ENCODE assay signal across 20 mouse cellular contexts in the genomic region with DNA sequence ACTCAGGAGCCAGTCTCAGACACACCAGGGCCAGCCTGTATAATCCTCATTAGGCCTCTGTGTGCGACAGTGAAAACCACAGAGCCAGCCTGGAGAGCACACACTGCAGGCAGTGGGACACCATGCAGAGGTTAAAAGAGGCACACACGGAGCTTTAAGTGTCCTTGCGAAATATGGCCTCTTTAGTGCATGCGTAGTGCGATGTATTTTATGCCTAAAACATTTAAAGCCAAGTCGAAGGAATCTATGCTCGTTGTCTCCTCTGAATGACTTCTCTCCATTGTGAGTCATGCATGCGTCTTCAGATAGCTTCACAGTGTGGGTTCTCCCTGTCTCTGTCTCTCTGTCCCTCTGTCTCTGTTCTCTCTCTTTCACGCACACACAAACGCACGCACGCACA.
DNase-seq lines count a peak whose midpoint lies in the region; ATAC-seq lines count a peak whose summit lies in the region.
"Had no signal": no experiment of that assay in that cellular context is flagged by ENCODE, and none has a peak within 500 bp of the region (broad histone marks: within the 10 kb centered on the region; RNA-seq: fewer than 3 reads in every experiment).

No protein-coding gene starts in this region.

- no peak overlapping the region for H3K4me3 ChIP-seq in heart, embryonic 12.5 days
- no peak overlapping the region for H3K4me3 ChIP-seq in midbrain, embryonic 10.5 days
- no peak overlapping the region for H3K4me3 ChIP-seq in midbrain, embryonic 11.5 days (ENCODE audit: low read depth, low read length)
- H3K4me3 ChIP-seq in embryonic facial prominence, embryonic 14.5 days (ENCODE audit: low read depth, low read length) = no peak overlapping the region
- H3K4me3 ChIP-seq: limb, embryonic 13.5 days; neural tube, embryonic 15.5 days had no signal

- no peaks in the 10 kb centered on the region for H3K9me3 ChIP-seq in heart, embryonic 12.5 days (replicated peaks)
- no peaks in the 10 kb centered on the region for H3K9me3 ChIP-seq in midbrain, embryonic 10.5 days (replicated peaks)
- H3K9me3 ChIP-seq in midbrain, embryonic 11.5 days (ENCODE audit: control insufficient read depth, low read length) = no peaks in the 10 kb centered on the region
- H3K9me3 ChIP-seq in embryonic facial prominence, embryonic 14.5 days (ENCODE audit: control insufficient read depth, low read length) = no peaks in the 10 kb centered on the region
- H3K9me3 ChIP-seq: limb, embryonic 13.5 days; neural tube, embryonic 15.5 days had no signal

- peaks cover 71% of the 10 kb centered on the region for H3K4me1 ChIP-seq in heart, embryonic 12.5 days (replicated peaks)
- peaks cover 70% of the 10 kb centered on the region for H3K4me1 ChIP-seq in midbrain, embryonic 10.5 days
- peaks cover 20% of the 10 kb centered on the region for H3K4me1 ChIP-seq in midbrain, embryonic 11.5 days (ENCODE audit: control insufficient read depth, insufficient read depth, low read length)
- peaks cover 55% of the 10 kb centered on the region for H3K4me1 ChIP-seq in embryonic facial prominence, embryonic 14.5 days (ENCODE audit: control insufficient read depth, insufficient read depth, low read length)

- intact Hi-C loops in left cerebral cortex, postnatal 14 days (cut with DNase I) = no loop called here

- H3K4me2 ChIP-seq in heart, embryonic 12.5 days = no peak overlapping the region
- H3K4me2 ChIP-seq in midbrain, embryonic 11.5 days = no peak overlapping the region
- no peak overlapping the region for H3K4me2 ChIP-seq in embryonic facial prominence, embryonic 14.5 days (ENCODE audit: low read depth, low read length)
- H3K4me2 ChIP-seq: limb, embryonic 13.5 days; neural tube, embryonic 15.5 days had no signal

- peak overlapping the region; percentile 17 for H3K27ac ChIP-seq in heart, embryonic 12.5 days (ENCODE audit: poor library complexity, severe bottlenecking)
- H3K27ac ChIP-seq in midbrain, embryonic 10.5 days (replicated peaks) = peak overlapping the region; percentile 38; the same call in 1 of the 2 replicates
- H3K27ac ChIP-seq in midbrain, embryonic 11.5 days (ENCODE audit: low read depth, low read length) = no peak overlapping the region
- peak overlapping the region; percentile 11; the same call in 1 of the 2 replicates for H3K27ac ChIP-seq in embryonic facial prominence, embryonic 14.5 days (replicated peaks; ENCODE audit: low read depth, low read length)
- H3K27ac ChIP-seq: limb, embryonic 13.5 days; neural tube, embryonic 15.5 days had no signal

- H3K36me3 ChIP-seq in heart, embryonic 12.5 days = no peaks in the 10 kb centered on the region
- H3K36me3 ChIP-seq in midbrain, embryonic 10.5 days = no peaks in the 10 kb centered on the region
- no peaks in the 10 kb centered on the region for H3K36me3 ChIP-seq in midbrain, embryonic 11.5 days (ENCODE audit: control insufficient read depth, insufficient read depth, low read length)
- H3K36me3 ChIP-seq in embryonic facial prominence, embryonic 14.5 days (ENCODE audit: control insufficient read depth, insufficient read depth, low read length) = no peaks in the 10 kb centered on the region
- H3K36me3 ChIP-seq: limb, embryonic 13.5 days; neural tube, embryonic 15.5 days had no signal

- ATAC-seq in heart, embryonic 12.5 days (ENCODE audit: insufficient number of reproducible peaks, low FRiP score) = no peak
- ATAC-seq in midbrain, embryonic 11.5 days (ENCODE audit: low FRiP score) = no peak
- ATAC-seq in embryonic facial prominence, embryonic 14.5 days (ENCODE audit: low read depth) = no peak
- ATAC-seq: activated CD4-positive, CD25-positive, alpha-beta regulatory T cell, adult 4 months; forebrain, postnatal 0 days; Patski had no signal

- DNase-seq in heart, adult 11 months = no peak
- DNase-seq in midbrain, embryonic 10.5 days (ENCODE audit: low spot score) = no peak
- no peak for DNase-seq in midbrain, embryonic 11.5 days (ENCODE audit: low spot score, missing footprints)
- no peak for DNase-seq in embryonic facial prominence, embryonic 14.5 days (ENCODE audit: low spot score)
- no peak for DNase-seq in cerebellum, postnatal 14 days
- no peak for DNase-seq in left cerebral cortex, postnatal 14 days (ENCODE audit: low spot score in 2 of 2)
- DNase-seq: adrenal gland, postnatal 14 days; B cell, adult 2 months; cerebellum, adult 9-10 months; forebrain, postnatal 0 days; kidney, adult 18-20 months; kidney, postnatal 14 days; lung, postnatal 36 days; right cerebral cortex, postnatal 25 days; thymus, postnatal 36 days had no signal

- no peaks in the 10 kb centered on the region for H3K27me3 ChIP-seq in heart, embryonic 12.5 days (replicated peaks)
- H3K27me3 ChIP-seq in midbrain, embryonic 10.5 days (ENCODE audit: low read depth, poor library complexity, severe bottlenecking) = peaks cover 48% of the 10 kb centered on the region
- H3K27me3 ChIP-seq in midbrain, embryonic 11.5 days (ENCODE audit: control insufficient read depth, insufficient read depth, low read length) = peaks cover 2% of the 10 kb centered on the region; the same call in 1 of the 2 replicates
- H3K27me3 ChIP-seq in embryonic facial prominence, embryonic 14.5 days (replicated peaks; ENCODE audit: control insufficient read depth, insufficient read depth, low read length) = no peaks in the 10 kb centered on the region
- H3K27me3 ChIP-seq: limb, embryonic 13.5 days; neural tube, embryonic 15.5 days; Patski had no signal

- 65% methylated on average over 12 of the region's 12 CpGs for WGBS in heart, embryonic 12.5 days
- WGBS in midbrain, embryonic 10.5 days = 94% methylated on average over 12 of the region's 12 CpGs
- 87% methylated on average over 12 of the region's 12 CpGs for WGBS in midbrain, embryonic 11.5 days
- 78% methylated on average over 12 of the region's 12 CpGs for WGBS in embryonic facial prominence, embryonic 14.5 days

- H3K9ac ChIP-seq in heart, embryonic 12.5 days = no peak overlapping the region
- no peak overlapping the region for H3K9ac ChIP-seq in midbrain, embryonic 11.5 days (ENCODE audit: low read length)
- no peak overlapping the region for H3K9ac ChIP-seq in embryonic facial prominence, embryonic 14.5 days (ENCODE audit: low read depth, low read length)
- H3K9ac ChIP-seq: forebrain, postnatal 0 days; limb, embryonic 13.5 days; neural tube, embryonic 15.5 days had no signal
